ENCODE assay signal across 10 mouse cellular contexts in genomic region chr5:35884262-35884661, GRCm38 (mm10). TPM values are rescaled to one million over a fixed set of nuclear protein-coding genes. Genes with fewer than 3 reads are reported as not detected.
DNase-seq lines count a peak whose midpoint lies in the region; ATAC-seq and TF ChIP-seq lines count a peak whose summit lies in the region.
"Had no signal": no experiment of that assay in that cellular context is flagged by ENCODE, and none has a peak within 500 bp of the region (broad histone marks: within the 10 kb centered on the region; RNA-seq: fewer than 3 reads in every experiment).

No protein-coding gene starts in this region.

- TF ChIP-seq EP300 in liver, embryonic 14.5 days (IDR thresholded peaks at IDR 0.05; ENCODE audit: low read depth): no peak

- TF ChIP-seq POLR2A in myocyte (IDR thresholded peaks at IDR 0.05; ENCODE audit: insufficient read length, low read depth): no peak

- no peaks in the 10 kb centered on the region for H3K9me3 ChIP-seq in liver, embryonic 14.5 days (ENCODE audit: control insufficient read depth, low read length)
- no peaks in the 10 kb centered on the region for H3K9me3 ChIP-seq in liver, embryonic 11.5 days (ENCODE audit: control insufficient read depth, low read length)
- H3K9me3 ChIP-seq: liver, embryonic 13.5 days; stomach, embryonic 15.5 days had no signal

- TF ChIP-seq CTCF in liver, embryonic 14.5 days (IDR thresholded peaks at IDR 0.05; ENCODE audit: low read depth): peak; percentile 46

- no peaks in the 10 kb centered on the region for H3K4me1 ChIP-seq in liver, embryonic 14.5 days (replicated peaks; ENCODE audit: control insufficient read depth in 2 of 2, insufficient read depth in 2 of 2, low read length in 1 of 2)
- no peaks in the 10 kb centered on the region for H3K4me1 ChIP-seq in liver, embryonic 11.5 days (replicated peaks; ENCODE audit: control insufficient read depth, insufficient read depth, low read length)
- H3K4me1 ChIP-seq: liver, embryonic 13.5 days; stomach, embryonic 15.5 days had no signal

- ATAC-seq in liver, embryonic 14.5 days (ENCODE audit: insufficient read depth): no peak
- ATAC-seq in liver, embryonic 11.5 days (replicated peaks; ENCODE audit: low FRiP score): no peak

- H3K36me3 ChIP-seq in liver, embryonic 14.5 days (replicated peaks; ENCODE audit: control insufficient read depth, insufficient read depth, low read depth): no peaks in the 10 kb centered on the region
- no peaks in the 10 kb centered on the region for H3K36me3 ChIP-seq in liver, embryonic 11.5 days (ENCODE audit: control insufficient read depth, insufficient read depth, low read length)
- H3K36me3 ChIP-seq in myocyte (ENCODE audit: control insufficient read depth, insufficient read depth): no peaks in the 10 kb centered on the region
- H3K36me3 ChIP-seq: liver, embryonic 13.5 days; stomach, embryonic 15.5 days had no signal

- no peak overlapping the region for H3K9ac ChIP-seq in liver, embryonic 14.5 days (replicated peaks)
- no peak overlapping the region for H3K9ac ChIP-seq in liver, embryonic 11.5 days (ENCODE audit: low read depth, low read length)
- H3K9ac ChIP-seq: liver, embryonic 13.5 days; stomach, embryonic 15.5 days had no signal

- 39% methylated on average over 11 of the region's 11 CpGs for WGBS in liver, embryonic 14.5 days (ENCODE audit: insufficient replicate concordance)
- 46% methylated on average over 11 of the region's 11 CpGs for WGBS in liver, embryonic 11.5 days

- no peaks in the 10 kb centered on the region for H3K27me3 ChIP-seq in liver, embryonic 14.5 days (ENCODE audit: control insufficient read depth, insufficient read depth, low read length)
- H3K27me3 ChIP-seq in liver, embryonic 11.5 days (replicated peaks; ENCODE audit: control insufficient read depth, insufficient read depth, low read length): no peaks in the 10 kb centered on the region
- no peaks in the 10 kb centered on the region for H3K27me3 ChIP-seq in myocyte (ENCODE audit: control insufficient read depth, insufficient read depth, insufficient read length)
- H3K27me3 ChIP-seq: liver, embryonic 13.5 days; stomach, embryonic 15.5 days had no signal

- DNase-seq in cerebellum, adult 18-20 months: peak; percentile 37 to 48
- no peak for DNase-seq in cerebellum, adult 11 months
- DNase-seq in liver, embryonic 14.5 days (ENCODE audit: low read depth in 3 of 3, low spot score in 3 of 3): no peak
- DNase-seq in liver, embryonic 11.5 days (ENCODE audit: low spot score): no peak
- DNase-seq in cerebellum, postnatal 14 days: peak; percentile 43 to 72
- peak; percentile 48 for DNase-seq in kidney, postnatal 14 days
- no peak for DNase-seq in spleen, adult 12 weeks (ENCODE audit: low spot score)
- DNase-seq: liver, embryonic 13.5 days had no signal

- no peak overlapping the region for H3ac ChIP-seq in myocyte (ENCODE audit: control insufficient read depth, insufficient read length)

- no peak overlapping the region for H3K27ac ChIP-seq in liver, embryonic 14.5 days
- H3K27ac ChIP-seq in liver, embryonic 11.5 days (ENCODE audit: low read depth, low read length): no peak overlapping the region
- H3K27ac ChIP-seq: liver, embryonic 13.5 days; stomach, embryonic 15.5 days had no signal

- no peak overlapping the region for H3K4me2 ChIP-seq in liver, embryonic 14.5 days (ENCODE audit: low read depth)
- H3K4me2 ChIP-seq in liver, embryonic 11.5 days: no peak overlapping the region
- no peak overlapping the region for H3K4me2 ChIP-seq in myocyte (ENCODE audit: low read depth)
- H3K4me2 ChIP-seq: liver, embryonic 13.5 days; stomach, embryonic 15.5 days had no signal

- no peaks in the 10 kb centered on the region for H3K79me2 ChIP-seq in myocyte (ENCODE audit: control insufficient read depth, insufficient read depth)

- no peak overlapping the region for H3K4me3 ChIP-seq in liver, embryonic 14.5 days (ENCODE audit: insufficient read depth in 1 of 2, low read depth in 2 of 2, low read length in 2 of 2)
- no peak overlapping the region for H3K4me3 ChIP-seq in liver, embryonic 11.5 days (ENCODE audit: low read depth, low read length)
- no peak overlapping the region for H3K4me3 ChIP-seq in myocyte
- H3K4me3 ChIP-seq: liver, embryonic 13.5 days; stomach, embryonic 15.5 days had no signal

TF ChIP-seq in myocyte, 11 proteins besides CTCF, POLR2A, EP300 and RAD21:
- TF ChIP-seq REST (IDR thresholded peaks at IDR 0.05; ENCODE audit: insufficient read depth, insufficient read length) (no peak), CEBPB (IDR thresholded peaks at IDR 0.05; ENCODE audit: insufficient read depth, poor library complexity, severe bottlenecking) (no peak), MYOG (IDR thresholded peaks at IDR 0.05; ENCODE audit: control insufficient read depth in 1 of 3, insufficient read depth in 1 of 3, insufficient read length in 2 of 3, low read depth in 2 of 3) (no peak), USF1 (IDR thresholded peaks at IDR 0.05; ENCODE audit: low read depth) (peak; percentile 31)

RNA-seq across cellular contexts. Expression of gene Afap1, which starts 8.9 kb away (rescaled TPM):
- polyA plus RNA-seq in liver, embryonic 14.5 days (2012; rRNA removed): 0.58 and 0.78 TPM in 2 replicates
- polyA plus RNA-seq in liver, embryonic 14.5 days (2014; fragmentation: Nextera tagmentation; extraction: Ambion mirVana): 0.73 and 0.76 TPM in 2 replicates
- polyA plus RNA-seq in liver, embryonic 11.5 days (2014; fragmentation: Nextera tagmentation; extraction: Ambion mirVana): 6.7 and 6.8 TPM in 2 replicates
- polyA plus RNA-seq in myocyte (2012; fragmentation: generic; extraction: Trizol): 12.4 TPM

Comparison
In these comparisons a context has a peak if more than half of its experiments do, and no peak if none do; other contexts are left out.
1. DNase-seq: peak in cerebellum, adult 18-20 months (2 of 2), cerebellum, postnatal 14 days (2 of 2) and kidney, postnatal 14 days (single experiment); none in cerebellum, adult 11 months (single experiment), liver, embryonic 14.5 days (0 of 3), liver, embryonic 11.5 days (single experiment) and spleen, adult 12 weeks (single experiment).